26 mouse cellular contexts compared by ENCODE assay signal in the genomic region with DNA sequence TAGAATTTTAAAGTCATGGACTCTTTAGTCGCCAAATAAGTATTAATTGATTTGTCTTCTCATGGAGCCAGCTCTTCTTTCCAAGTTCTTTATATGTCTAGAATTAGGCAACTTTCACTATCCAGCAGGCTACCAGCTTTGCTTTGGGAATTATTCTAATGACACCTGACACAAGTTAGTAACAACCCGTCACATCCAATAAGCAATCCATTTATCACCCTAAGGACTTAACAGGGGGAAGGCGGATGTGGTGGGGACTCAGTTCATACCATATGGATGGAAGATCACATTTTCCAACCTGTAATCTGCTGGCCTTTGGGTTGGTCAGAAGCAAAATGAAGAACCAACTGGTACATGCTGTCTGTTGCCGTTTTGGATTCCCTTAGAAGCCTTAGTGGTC. TPM values are rescaled to one million over a fixed set of nuclear protein-coding genes. Genes with fewer than 3 reads are reported as not detected.
"Had no signal": no experiment of that assay in that cellular context is flagged by ENCODE, and none has a peak within 500 bp of the region (broad histone marks: within the 10 kb centered on the region; RNA-seq: fewer than 3 reads in every experiment).

No protein-coding gene starts in this region.

- H3K27me3 ChIP-seq: liver, embryonic 12.5 days; midbrain, embryonic 12.5 days; neural tube, embryonic 13.5 days; neural tube, embryonic 15.5 days had no signal

- H3K27ac ChIP-seq: liver, embryonic 12.5 days; liver, embryonic 14.5 days; midbrain, embryonic 10.5 days; midbrain, embryonic 12.5 days; neural tube, embryonic 13.5 days; neural tube, embryonic 15.5 days had no signal

- H3K9me3 ChIP-seq: liver, embryonic 12.5 days; midbrain, embryonic 10.5 days; midbrain, embryonic 12.5 days; neural tube, embryonic 13.5 days; neural tube, embryonic 15.5 days had no signal

- H3K4me1 ChIP-seq: liver, embryonic 12.5 days; midbrain, embryonic 12.5 days; neural tube, embryonic 13.5 days had no signal

- H3K4me2 ChIP-seq: liver, embryonic 12.5 days; lung, embryonic 14.5 days; midbrain, embryonic 12.5 days; neural tube, embryonic 13.5 days; neural tube, embryonic 15.5 days had no signal

- H3K9ac ChIP-seq: liver, embryonic 12.5 days; liver, embryonic 14.5 days; lung, embryonic 14.5 days; midbrain, embryonic 12.5 days; neural tube, embryonic 13.5 days; neural tube, embryonic 15.5 days had no signal

- H3K36me3 ChIP-seq: liver, embryonic 12.5 days; midbrain, embryonic 10.5 days; midbrain, embryonic 12.5 days; neural tube, embryonic 13.5 days; neural tube, embryonic 15.5 days had no signal

- DNase-seq: lung, adult 18-20 months; lung, embryonic 14.5 days; lung, postnatal 10 days; lung, postnatal 4 days; midbrain, embryonic 14.5 days; right cerebral cortex, postnatal 25 days; right cerebral cortex, postnatal 4 days; spleen, adult 18-20 months; thymus, adult 18-20 months; thymus, postnatal 14 days; thymus, postnatal 36 days had no signal

- ATAC-seq: liver, embryonic 12.5 days had no signal

- H3K4me3 ChIP-seq: liver, embryonic 12.5 days; midbrain, embryonic 10.5 days; midbrain, embryonic 12.5 days; myocyte; neural tube, embryonic 13.5 days; neural tube, embryonic 15.5 days had no signal

RNA-seq across cellular contexts. Expression of gene Atp13a5, which starts 6.2 kb away (rescaled TPM):
- total RNA-seq: megakaryocyte, adult 5-6 weeks; megakaryocyte-erythroid progenitor cell, adult 5-6 weeks had no signal
- polyA plus RNA-seq: liver, embryonic 12.5 days; liver, embryonic 14.5 days; liver, embryonic 16.5 days; lung, embryonic 14.5 days; lung, embryonic 16.5 days; midbrain, embryonic 10.5 days; small intestine, adult 2 months; stomach, embryonic 14.5 days; stomach, embryonic 16.5 days; thymus, postnatal 0 days had no signal
